Mouse (Mus musculus): ENCODE data around the gene Shroom2. TPM values are rescaled to one million over a fixed set of nuclear protein-coding genes. Genes with fewer than 3 reads are reported as not detected.

Shroom2 gene
- polyA plus RNA-seq, 1 experiment from 2014 or later, result 7.3 TPM

DNA sequence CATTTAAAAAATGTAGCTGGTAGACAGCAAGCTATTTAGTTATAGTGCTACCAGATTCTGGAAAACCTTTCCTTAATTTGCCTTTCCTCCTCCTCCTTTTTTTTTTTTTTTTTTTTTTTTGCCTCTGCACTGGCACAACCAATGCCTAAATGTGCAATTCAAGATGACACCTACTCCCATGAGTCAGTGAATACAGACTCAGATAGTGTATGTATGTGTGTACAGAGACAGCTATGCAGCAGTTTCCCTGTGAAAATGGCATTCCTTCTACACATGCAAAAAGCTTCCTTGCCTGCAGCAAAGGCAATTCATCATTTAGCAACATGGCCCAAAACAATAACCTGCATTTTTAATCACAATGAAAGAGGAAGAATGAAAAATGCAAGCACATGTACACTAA, 126.1 kb downstream of the Shroom2 start:
- no peak overlapping the region for H3K9ac ChIP-seq (ENCODE audit: low read depth, low read length)
- no peaks in the 10 kb centered on the region for H3K4me1 ChIP-seq (ENCODE audit: control insufficient read depth, insufficient read depth, low read length)
- H3K9me3 ChIP-seq (replicated peaks; ENCODE audit: control insufficient read depth, low read length), result no peaks in the 10 kb centered on the region
- H3K36me3 ChIP-seq (ENCODE audit: control insufficient read depth, insufficient read depth, low read length), result no peaks in the 10 kb centered on the region
- H3K27ac ChIP-seq (ENCODE audit: low read depth, low read length), result no peak overlapping the region
- no peak for ATAC-seq (replicated peaks; ENCODE audit: insufficient number of reproducible peaks, low FRiP score, low TSS enrichment)
- no peaks in the 10 kb centered on the region for H3K27me3 ChIP-seq (ENCODE audit: control insufficient read depth, insufficient read depth, low read length)
- no peak overlapping the region for H3K4me2 ChIP-seq
- no peak overlapping the region for H3K4me3 ChIP-seq (ENCODE audit: low read depth, low read length)

DNA sequence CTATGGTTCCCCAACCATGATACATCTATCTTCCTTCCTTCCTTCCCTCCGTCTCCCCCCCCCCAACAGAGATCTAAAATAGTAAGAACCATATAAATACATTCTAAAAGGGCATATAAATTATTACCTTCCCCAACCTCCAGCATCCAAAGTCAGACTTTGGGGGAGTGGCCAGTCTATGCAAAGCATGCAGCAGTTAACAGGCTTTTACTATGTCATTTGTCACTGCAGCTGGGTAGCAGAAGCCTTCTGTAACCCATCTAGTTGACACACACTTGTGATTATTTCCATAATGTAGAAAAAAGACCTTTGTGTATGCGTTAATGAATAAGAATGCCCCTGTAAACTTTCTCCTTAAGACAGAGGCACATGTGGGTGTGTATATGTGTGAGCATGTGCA, 126.6 kb downstream of the Shroom2 start:
- 67% methylated on average over 2 of the region's 2 CpGs for WGBS (ENCODE audit: insufficient replicate concordance)
- no peaks in the 10 kb centered on the region for H3K9me3 ChIP-seq (replicated peaks; ENCODE audit: control insufficient read depth, low read length)
- ATAC-seq (replicated peaks; ENCODE audit: insufficient number of reproducible peaks, low FRiP score, low TSS enrichment), result no peak

DNA sequence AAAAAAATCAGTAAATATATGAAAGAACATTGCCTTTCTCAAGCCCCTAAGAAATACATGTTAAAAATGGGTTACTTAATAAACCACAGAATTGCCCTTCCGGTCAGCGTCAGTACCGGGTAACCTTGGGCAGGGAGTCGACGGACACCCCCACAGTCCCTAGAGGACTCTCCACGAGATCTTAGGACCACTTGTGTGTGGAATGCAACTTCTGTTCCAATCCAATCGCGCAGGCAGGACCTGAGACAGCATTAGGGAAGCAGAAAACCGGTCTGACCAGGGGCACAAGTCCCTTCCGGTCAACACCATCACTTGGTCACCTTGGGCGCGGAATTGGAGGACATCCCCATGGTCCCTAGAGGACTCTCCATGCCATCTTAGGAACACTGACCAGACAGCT, 133.9 kb downstream of the Shroom2 start:
- Histone ChIP-seq H3K27me3 (ENCODE audit: control insufficient read depth, insufficient read depth, low read length) (no peaks in the 10 kb centered on the region), H3K4me1 (ENCODE audit: control insufficient read depth, insufficient read depth, low read length) (no peaks in the 10 kb centered on the region), H3K36me3 (ENCODE audit: control insufficient read depth, insufficient read depth, low read length) (no peaks in the 10 kb centered on the region), H3K9ac (ENCODE audit: low read depth, low read length) (no peak overlapping the region), H3K4me3 (ENCODE audit: low read depth, low read length) (no peak overlapping the region), H3K4me2 (no peak overlapping the region), H3K9me3 (replicated peaks; ENCODE audit: control insufficient read depth, low read length) (no peaks in the 10 kb centered on the region), H3K27ac (ENCODE audit: low read depth, low read length) (no peak overlapping the region)
- ATAC-seq (replicated peaks; ENCODE audit: insufficient number of reproducible peaks, low FRiP score, low TSS enrichment), result no peak
- 85% methylated on average over 12 of the region's 12 CpGs for WGBS (ENCODE audit: insufficient replicate concordance)

More for the DNA sequence above, 126.6 kb downstream of the Shroom2 start:
- no peak overlapping the region for H3K9ac ChIP-seq (ENCODE audit: low read depth, low read length)
- H3K27ac ChIP-seq (ENCODE audit: low read depth, low read length), result no peak overlapping the region
- H3K4me1 ChIP-seq (ENCODE audit: control insufficient read depth, insufficient read depth, low read length), result no peaks in the 10 kb centered on the region
- no peaks in the 10 kb centered on the region for H3K27me3 ChIP-seq (ENCODE audit: control insufficient read depth, insufficient read depth, low read length)
- H3K36me3 ChIP-seq (ENCODE audit: control insufficient read depth, insufficient read depth, low read length), result no peaks in the 10 kb centered on the region
- no peak overlapping the region for H3K4me2 ChIP-seq
- no peak overlapping the region for H3K4me3 ChIP-seq (ENCODE audit: low read depth, low read length)

- H3K4me3 ChIP-seq (ENCODE audit: low read depth, low read length), result no peak overlapping the region
- H3K36me3 ChIP-seq (ENCODE audit: control insufficient read depth, insufficient read depth, low read length), result no peaks in the 10 kb centered on the region
- no peak for ATAC-seq (replicated peaks; ENCODE audit: insufficient number of reproducible peaks, low FRiP score, low TSS enrichment)
- no peak overlapping the region for H3K27ac ChIP-seq (ENCODE audit: low read depth, low read length)
- no peaks in the 10 kb centered on the region for H3K27me3 ChIP-seq (ENCODE audit: control insufficient read depth, insufficient read depth, low read length)
- no peak overlapping the region for H3K4me2 ChIP-seq
- no peaks in the 10 kb centered on the region for H3K9me3 ChIP-seq (replicated peaks; ENCODE audit: control insufficient read depth, low read length)
- no peak overlapping the region for H3K9ac ChIP-seq (ENCODE audit: low read depth, low read length)
- H3K4me1 ChIP-seq (ENCODE audit: control insufficient read depth, insufficient read depth, low read length), result no peaks in the 10 kb centered on the region
- 77% methylated on average over 2 of the region's 2 CpGs for WGBS (ENCODE audit: insufficient replicate concordance)
Observed at GRCm38 (mm10) chrX:152621407-152621806, 147.9 kb downstream of the Shroom2 start.

GRCm38 (mm10) chrX:152620917-152621316, 148.3 kb downstream of the Shroom2 start:
- Histone ChIP-seq H3K36me3 (ENCODE audit: control insufficient read depth, insufficient read depth, low read length) (no peaks in the 10 kb centered on the region), H3K27ac (ENCODE audit: low read depth, low read length) (no peak overlapping the region), H3K9ac (ENCODE audit: low read depth, low read length) (no peak overlapping the region), H3K27me3 (ENCODE audit: control insufficient read depth, insufficient read depth, low read length) (no peaks in the 10 kb centered on the region), H3K4me1 (ENCODE audit: control insufficient read depth, insufficient read depth, low read length) (no peaks in the 10 kb centered on the region), H3K4me2 (no peak overlapping the region), H3K9me3 (replicated peaks; ENCODE audit: control insufficient read depth, low read length) (no peaks in the 10 kb centered on the region), H3K4me3 (ENCODE audit: low read depth, low read length) (no peak overlapping the region)
- ATAC-seq (replicated peaks; ENCODE audit: insufficient number of reproducible peaks, low FRiP score, low TSS enrichment), result no peak

GRCm38 (mm10) chrX:152618464-152618863, 150.8 kb downstream of the Shroom2 start:
- Histone ChIP-seq H3K4me2 (no peak overlapping the region), H3K9ac (ENCODE audit: low read depth, low read length) (no peak overlapping the region), H3K27me3 (ENCODE audit: control insufficient read depth, insufficient read depth, low read length) (no peaks in the 10 kb centered on the region), H3K36me3 (ENCODE audit: control insufficient read depth, insufficient read depth, low read length) (no peaks in the 10 kb centered on the region), H3K4me3 (ENCODE audit: low read depth, low read length) (no peak overlapping the region), H3K9me3 (replicated peaks; ENCODE audit: control insufficient read depth, low read length) (no peaks in the 10 kb centered on the region), H3K4me1 (ENCODE audit: control insufficient read depth, insufficient read depth, low read length) (no peaks in the 10 kb centered on the region), H3K27ac (ENCODE audit: low read depth, low read length) (no peak overlapping the region)
- 73% methylated on average over 1 of the region's 1 CpGs for WGBS (ENCODE audit: insufficient replicate concordance)
- ATAC-seq (replicated peaks; ENCODE audit: insufficient number of reproducible peaks, low FRiP score, low TSS enrichment), result no peak

DNA sequence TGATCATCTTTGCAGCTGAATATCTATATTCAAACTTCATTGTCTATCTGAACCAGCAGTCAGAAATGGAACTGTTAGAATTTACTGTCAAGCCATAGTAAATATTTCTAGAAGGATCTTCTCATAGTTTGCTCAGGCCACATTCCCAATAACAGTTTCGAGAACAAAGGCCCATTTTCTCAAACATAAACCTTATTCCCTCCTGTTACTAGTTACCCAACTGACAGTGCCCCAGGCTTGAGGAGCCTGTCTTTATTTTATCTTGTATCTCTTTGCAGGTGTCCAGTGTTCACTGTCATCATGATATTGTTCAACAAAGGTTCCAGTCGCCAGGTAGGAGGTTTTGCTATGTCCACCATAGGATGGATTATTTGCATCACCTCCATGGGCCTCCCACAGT, 206.2 kb downstream of the Shroom2 start, which contains the start of gene Cldn34a:
TSS of gene Cldn34a (plus strand) at position 301 of the 400 bp plus-strand sequence.
- ATAC-seq (replicated peaks; ENCODE audit: insufficient number of reproducible peaks, low FRiP score, low TSS enrichment), result no peak
- Histone ChIP-seq H3K9ac (ENCODE audit: low read depth, low read length) (no peak within 1 kb of the TSS), H3K4me1 (ENCODE audit: control insufficient read depth, insufficient read depth, low read length) (no peaks in the 10 kb centered on the region), H3K4me3 (ENCODE audit: low read depth, low read length) (no peak within 1 kb of the TSS), H3K27ac (ENCODE audit: low read depth, low read length) (no peak within 1 kb of the TSS), H3K4me2 (no peak within 1 kb of the TSS), H3K27me3 (ENCODE audit: control insufficient read depth, insufficient read depth, low read length) (no peaks in the 10 kb centered on the region; the same call in 1 of the 2 replicates), H3K36me3 (ENCODE audit: control insufficient read depth, insufficient read depth, low read length) (no peaks in the 10 kb centered on the region), H3K9me3 (replicated peaks; ENCODE audit: control insufficient read depth, low read length) (no peaks in the 10 kb centered on the region)
- WGBS (ENCODE audit: insufficient replicate concordance), result 59% methylated on average over 2 of the region's 2 CpGs

Other genes starting within 250 kb of the Shroom2 start
- not detected in 2 replicates for gene Cldn34a, start 206.1 kb downstream of the Shroom2 start, polyA plus RNA-seq (2014; fragmentation: Nextera tagmentation; extraction: Ambion mirVana)
- 0.19 TPM in 1 of 2 replicates, not detected in the other for gene Gpr143, start 12.5 kb upstream of the Shroom2 start, polyA plus RNA-seq (2014; fragmentation: Nextera tagmentation; extraction: Ambion mirVana)
- gene Usp51, start 237.0 kb upstream of the Shroom2 start, polyA plus RNA-seq (2014; fragmentation: Nextera tagmentation; extraction: Ambion mirVana), result 1.0 and 1.9 TPM in 2 replicates

Measured in heart, embryonic 11.5 days (tissue).